Mouse (Mus musculus) small intestine, adult 2 months (tissue): ENCODE measurements around the gene Npr2. TPM values are rescaled to one million over a fixed set of nuclear protein-coding genes. Genes with fewer than 3 reads are reported as not detected.

Source experiments
- H3K27ac ChIP-seq: fragments of 200-500 bp; 2 replicates; pipeline ENCODE4 v1.5.1; 2012; ENCODE audit warnings: low read depth, low read length, control low read depth, inconsistent platforms; ENCODE audit not compliant: insufficient read depth
- H3K27me3 ChIP-seq: fragments of 200-500 bp; 2 replicates; pipeline ENCODE4 v1.6.1; 2012; ENCODE audit warnings: mild to moderate bottlenecking, moderate library complexity, low read length, inconsistent platforms; ENCODE audit not compliant: control insufficient read depth, insufficient read depth
- H3K36me3 ChIP-seq: fragments of 200-500 bp; 2 replicates; pipeline ENCODE4 v1.6.1; 2012; ENCODE audit warnings: mild to moderate bottlenecking, low read length, control low read depth, inconsistent platforms; ENCODE audit not compliant: control insufficient read depth, insufficient read depth
- H3K4me1 ChIP-seq: fragments of 200-500 bp; 2 replicates; pipeline ENCODE4 v1.6.1; 2012; ENCODE audit warnings: low read length, inconsistent platforms, mixed read lengths; ENCODE audit not compliant: control insufficient read depth, insufficient read depth, insufficient read length
- H3K4me3 ChIP-seq: fragments of 200-500 bp; 2 replicates; pipeline ENCODE4 v1.5.1; 2012; ENCODE audit warnings: low read depth, mild to moderate bottlenecking, control low read depth, inconsistent platforms, low read length, moderate library complexity
- CTCF ChIP-seq: fragments of 200-500 bp; IDR thresholded peaks from 2 replicates; pipeline ENCODE4 v1.5.1; 2012; ENCODE audit warnings: low read depth, mild to moderate bottlenecking, control low read depth, inconsistent platforms, low read length, moderate library complexity, mixed read lengths; ENCODE audit not compliant: insufficient replicate concordance, insufficient read length; ENCODE audit errors: extremely low read depth
- POLR2A ChIP-seq: fragments of 200-500 bp; IDR thresholded peaks from 2 replicates; pipeline ENCODE4 v1.6.1; 2012; ENCODE audit warnings: low read depth, mild to moderate bottlenecking, control low read depth, inconsistent platforms, low read length, moderate library complexity
- WGBS: fragments of 180-500 bp; shearing (Covaris S2); methylation state at CpG from one replicate; pipeline ENCODE4 v1.1.7; 2018; 5-methylcytosine and 5-hydroxymethylcytosine counted together
- polyA plus RNA-seq: library from polyadenylated mRNA; depleted of rRNA; stranded (reverse); fragments of >200 nt; gene quantifications from 2 replicates; pipeline ENCODE4 v1.2.3, GENCODE M21; 2012

Npr2 gene
- polyA plus RNA-seq, 1 experiment, result 6.3 TPM

DNA sequence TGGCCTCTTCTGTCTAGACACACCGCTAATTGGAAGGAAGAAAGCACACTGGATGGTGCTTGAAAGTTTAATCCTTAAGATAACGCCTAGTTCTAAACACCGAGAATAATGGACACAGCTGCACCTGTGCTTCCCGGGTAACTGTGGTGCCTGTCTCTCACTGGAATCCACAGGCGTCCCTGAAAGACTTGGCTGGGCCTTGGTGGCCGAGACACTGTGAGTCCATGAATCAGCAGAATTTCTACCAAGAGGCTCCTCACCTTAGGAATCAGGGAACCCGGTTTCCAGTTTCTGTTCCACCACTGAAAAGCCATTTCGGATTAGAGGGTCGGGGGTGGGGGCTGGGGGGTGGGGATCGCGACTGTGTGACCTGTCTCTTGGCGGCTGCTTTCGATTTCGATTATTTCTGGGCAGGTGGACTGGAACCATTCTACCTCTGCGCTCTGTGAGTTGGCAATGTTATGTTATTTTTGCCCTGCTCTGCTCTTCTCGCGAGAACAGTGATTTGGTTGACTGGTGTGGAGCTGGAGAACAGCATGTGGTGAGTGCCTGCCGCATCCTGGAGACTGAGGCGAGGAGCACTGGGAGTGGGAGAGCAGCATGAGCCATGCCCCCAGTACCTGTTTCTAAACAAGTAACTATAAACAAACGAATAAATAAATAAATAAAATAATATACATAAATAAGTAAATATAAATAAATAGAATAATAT is 2.5 kb upstream of the Npr2 start:
- Histone ChIP-seq H3K4me3 (no peak overlapping the region), H3K27me3 (peaks cover 13% of the 10 kb centered on the region; the same call in 1 of the 2 replicates), H3K27ac (no peak overlapping the region), H3K36me3 (no peaks in the 10 kb centered on the region), H3K4me1 (peaks cover 3% of the 10 kb centered on the region; the same call in 1 of the 2 replicates)
- WGBS, result 49% methylated on average over 20 of the region's 20 CpGs
- TF ChIP-seq CTCF, result no peak
- no peak for TF ChIP-seq POLR2A

DNA sequence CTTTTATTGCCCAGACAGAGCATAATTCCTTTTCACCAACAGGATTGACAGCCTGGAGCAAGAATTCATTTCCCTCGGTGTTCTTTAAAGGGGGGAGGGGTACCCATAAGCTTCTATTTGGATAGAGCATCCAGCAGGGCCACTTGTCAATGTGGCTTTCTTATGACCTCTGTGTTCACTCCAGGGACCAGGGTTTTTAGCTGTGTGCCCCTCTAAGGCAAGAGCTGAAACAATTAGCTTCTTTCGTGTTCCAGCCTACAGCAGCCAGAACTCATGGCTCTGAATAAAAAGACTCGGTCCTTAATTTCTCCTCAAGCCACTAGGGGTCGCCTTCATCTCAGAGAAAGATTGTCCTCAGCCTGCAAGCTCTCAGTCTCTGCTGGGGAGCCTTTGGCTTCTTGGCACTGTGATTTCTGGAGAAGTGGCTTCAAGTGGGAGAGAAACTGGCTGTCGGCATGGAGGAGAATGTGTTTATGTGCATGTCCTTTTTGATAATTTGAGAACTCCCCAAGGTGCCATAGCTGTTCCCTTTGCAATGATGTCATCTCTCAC is 1.6 kb upstream of the Npr2 start:
- Histone ChIP-seq H3K4me3 (no peak overlapping the region), H3K27ac (no peak overlapping the region), H3K36me3 (no peaks in the 10 kb centered on the region), H3K4me1 (peaks cover 3% of the 10 kb centered on the region; the same call in 1 of the 2 replicates), H3K27me3 (peaks cover 13% of the 10 kb centered on the region; the same call in 1 of the 2 replicates)
- 8% methylated on average over 5 of the region's 5 CpGs for WGBS
- TF ChIP-seq CTCF, result peak; percentile 79; the same call in 1 of the 2 replicates
- TF ChIP-seq POLR2A, result no peak

- 39% methylated on average over 5 of the region's 5 CpGs for WGBS
These were observed 1.1 kb upstream of the Npr2 start for GRCm38 (mm10) chr4:43630671-43631045.

DNA sequence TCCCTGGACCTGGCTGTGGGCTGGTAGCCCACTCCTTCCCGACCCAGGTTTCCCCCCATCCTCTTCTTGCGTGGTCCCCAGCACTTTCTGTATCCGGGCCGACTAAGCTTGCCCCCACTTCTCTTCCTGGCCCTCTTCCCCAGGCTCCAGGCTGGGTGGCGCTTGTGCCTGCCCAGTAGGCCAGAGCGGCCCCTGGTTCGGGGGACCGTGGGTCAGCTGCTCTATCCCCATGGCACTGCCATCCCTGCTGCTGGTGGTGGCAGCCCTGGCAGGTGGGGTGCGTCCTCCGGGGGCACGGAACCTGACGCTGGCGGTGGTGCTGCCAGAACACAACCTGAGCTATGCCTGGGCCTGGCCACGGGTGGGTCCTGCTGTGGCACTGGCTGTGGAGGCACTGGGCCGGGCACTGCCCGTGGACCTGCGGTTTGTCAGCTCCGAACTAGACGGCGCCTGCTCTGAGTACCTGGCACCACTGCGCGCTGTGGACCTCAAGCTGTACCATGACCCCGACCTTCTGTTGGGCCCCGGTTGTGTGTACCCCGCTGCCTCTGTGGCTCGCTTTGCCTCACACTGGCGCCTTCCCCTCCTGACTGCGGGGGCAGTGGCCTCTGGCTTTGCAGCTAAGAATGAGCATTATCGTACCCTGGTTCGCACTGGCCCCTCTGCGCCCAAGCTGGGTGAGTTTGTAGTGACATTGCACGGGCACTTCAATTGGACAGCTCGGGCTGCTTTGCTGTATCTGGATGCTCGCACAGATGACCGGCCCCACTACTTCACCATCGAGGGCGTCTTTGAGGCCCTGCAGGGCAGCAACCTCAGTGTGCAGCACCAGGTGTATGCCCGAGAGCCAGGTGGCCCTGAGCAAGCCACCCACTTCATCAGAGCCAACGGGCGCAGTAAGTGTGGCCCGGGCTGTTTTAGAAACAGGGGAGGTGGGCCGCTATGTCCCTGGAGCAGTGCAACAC is 503 bp downstream of the Npr2 start:
- 61% methylated on average over 42 of the region's 42 CpGs for WGBS
- Histone ChIP-seq H3K27ac (no peak overlapping the region), H3K4me1 (peaks cover 3% of the 10 kb centered on the region; the same call in 1 of the 2 replicates), H3K4me3 (peak overlapping the region; percentile 61), H3K36me3 (no peaks in the 10 kb centered on the region), H3K27me3 (peaks cover 13% of the 10 kb centered on the region; the same call in 1 of the 2 replicates)
- TF ChIP-seq POLR2A, result no peak
- no peak for TF ChIP-seq CTCF

More at GRCm38 (mm10) chr4:43630671-43631045, 1.1 kb upstream of the Npr2 start:
- Histone ChIP-seq H3K4me3 (peak overlapping the region; percentile 45; the same call in 1 of the 2 replicates), H3K4me1 (peaks cover 3% of the 10 kb centered on the region; the same call in 1 of the 2 replicates), H3K27ac (peak overlapping the region; percentile 12; the same call in 1 of the 2 replicates), H3K36me3 (no peaks in the 10 kb centered on the region), H3K27me3 (peaks cover 13% of the 10 kb centered on the region; the same call in 1 of the 2 replicates)
- TF ChIP-seq POLR2A, result no peak
- no peak for TF ChIP-seq CTCF

GRCm38 (mm10) chr4:43633296-43633695 is 1.6 kb downstream of the Npr2 start:
- H3K36me3 ChIP-seq, result no peaks in the 10 kb centered on the region
- peaks cover 3% of the 10 kb centered on the region; the same call in 1 of the 2 replicates for H3K4me1 ChIP-seq
- H3K27ac ChIP-seq, result no peak overlapping the region
- H3K4me3 ChIP-seq, result no peak overlapping the region
- peaks cover 13% of the 10 kb centered on the region; the same call in 1 of the 2 replicates for H3K27me3 ChIP-seq
- WGBS, result 84% methylated on average over 8 of the region's 8 CpGs
- TF ChIP-seq POLR2A (no peak), CTCF (no peak)

- Histone ChIP-seq H3K4me1 (peaks cover 3% of the 10 kb centered on the region; the same call in 1 of the 2 replicates), H3K36me3 (no peaks in the 10 kb centered on the region), H3K27ac (no peak overlapping the region), H3K27me3 (peaks cover 13% of the 10 kb centered on the region; the same call in 1 of the 2 replicates), H3K4me3 (no peak overlapping the region)
- 88% methylated on average over 2 of the region's 2 CpGs for WGBS
- TF ChIP-seq CTCF (no peak), POLR2A (no peak)
These were observed 2.0 kb downstream of the Npr2 start for GRCm38 (mm10) chr4:43633736-43634135.
